Mouse (Mus musculus): ENCODE data around the gene 9130230L23Rik.
"Not testable (repeated sequence)": the region's sequence is repeated elsewhere in the genome, so short reads cannot be mapped to it uniquely, and the experiment has no call there.

Gene 9130230L23Rik

GRCm38 (mm10) chr5:66005041-66005678 lies 1.1 kb upstream of the 9130230L23Rik start:
- DNase-seq (ENCODE audit: low read depth, low spot score), result no peak

DNA sequence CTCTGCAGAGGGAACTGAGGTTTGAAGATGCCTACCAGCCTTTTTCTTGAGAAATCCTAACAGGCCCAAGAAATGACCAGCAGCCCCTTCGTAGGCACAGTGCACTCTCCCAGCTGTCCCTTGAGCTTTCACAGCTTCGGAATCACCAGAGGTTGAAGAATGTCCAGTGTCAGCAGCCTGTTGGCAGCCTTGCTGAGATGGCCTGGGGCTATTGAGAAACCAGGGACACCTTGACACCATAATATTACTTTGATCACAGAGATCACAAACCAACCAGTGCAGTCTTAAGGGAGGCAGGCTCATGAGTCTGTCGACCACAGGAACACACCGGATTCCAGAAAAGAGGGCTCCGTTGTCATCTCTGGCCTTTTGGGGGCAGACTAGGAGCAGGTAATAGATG lies 2.9 kb downstream of the 9130230L23Rik start:
- no peak for DNase-seq (ENCODE audit: low read depth, low spot score)

DNA sequence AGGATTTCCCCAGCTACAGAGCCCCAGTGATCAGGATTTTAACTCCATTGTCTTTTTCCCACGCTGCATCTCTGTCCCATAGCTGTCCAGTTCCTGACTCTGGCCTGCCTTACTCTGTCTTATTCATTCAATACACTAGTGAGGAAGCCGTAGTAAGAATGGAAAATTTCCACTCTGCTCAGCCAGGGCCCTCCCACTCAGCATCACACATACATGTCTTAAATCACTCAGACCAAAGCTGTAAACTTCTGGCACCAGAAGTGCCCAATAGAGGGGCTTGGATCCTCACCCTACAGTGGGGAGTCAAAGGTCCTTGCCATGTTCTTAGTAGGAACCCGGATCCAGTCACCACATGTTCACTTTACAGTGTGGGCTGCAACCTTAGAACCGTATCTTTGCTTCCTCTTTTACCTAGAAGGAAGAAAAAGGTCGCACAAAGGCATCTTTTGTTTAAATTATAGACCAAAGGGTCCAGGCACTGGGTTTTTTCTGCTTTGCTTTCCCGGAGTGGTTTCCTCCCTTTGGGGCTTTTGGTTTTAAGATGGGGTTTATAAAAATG lies 3.4 kb downstream of the 9130230L23Rik start:
- no peak for DNase-seq (ENCODE audit: low read depth, low spot score)

GRCm38 (mm10) chr5:66000074-66000473 lies 4.0 kb downstream of the 9130230L23Rik start:
- peak; percentile 27 for DNase-seq (ENCODE audit: low read depth, low spot score)

GRCm38 (mm10) chr5:65999106-65999505 lies 5.0 kb downstream of the 9130230L23Rik start:
- no peak for DNase-seq (ENCODE audit: low read depth, low spot score)

DNA sequence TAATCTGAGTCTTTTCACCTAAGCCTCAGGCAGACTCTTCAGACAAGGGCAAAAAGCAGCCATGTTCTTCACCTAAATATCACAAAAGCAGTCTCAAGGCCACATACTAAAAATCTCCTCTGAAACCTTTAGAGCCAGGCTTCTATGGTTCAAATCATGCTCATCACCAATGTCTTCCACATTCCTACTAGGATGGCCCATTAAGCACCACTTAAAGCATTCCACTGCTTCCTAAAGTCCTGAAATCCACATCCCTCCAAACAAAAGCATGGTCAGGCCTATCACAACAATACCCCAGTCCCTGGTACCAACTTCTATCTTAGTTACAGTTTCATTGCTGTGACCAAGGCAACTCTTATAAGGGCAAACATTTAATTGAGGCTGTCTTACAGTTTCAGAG lies 6.3 kb downstream of the 9130230L23Rik start:
- no peak for DNase-seq (ENCODE audit: low read depth, low spot score)

- DNase-seq (ENCODE audit: low read depth, low spot score), result no peak
Observed at GRCm38 (mm10) chr5:65994643-65995042, 9.4 kb downstream of the 9130230L23Rik start.

- no peak for DNase-seq (ENCODE audit: low read depth, low spot score)
Observed at GRCm38 (mm10) chr5:65991191-65991590, 12.9 kb downstream of the 9130230L23Rik start.

- not testable (repeated sequence) for DNase-seq (ENCODE audit: low read depth, low spot score)
Observed at GRCm38 (mm10) chr5:65987004-65987403, 17.1 kb downstream of the 9130230L23Rik start.

- no peak for DNase-seq (ENCODE audit: low read depth, low spot score)
Observed at GRCm38 (mm10) chr5:65986426-65986825, 17.7 kb downstream of the 9130230L23Rik start.

DNA sequence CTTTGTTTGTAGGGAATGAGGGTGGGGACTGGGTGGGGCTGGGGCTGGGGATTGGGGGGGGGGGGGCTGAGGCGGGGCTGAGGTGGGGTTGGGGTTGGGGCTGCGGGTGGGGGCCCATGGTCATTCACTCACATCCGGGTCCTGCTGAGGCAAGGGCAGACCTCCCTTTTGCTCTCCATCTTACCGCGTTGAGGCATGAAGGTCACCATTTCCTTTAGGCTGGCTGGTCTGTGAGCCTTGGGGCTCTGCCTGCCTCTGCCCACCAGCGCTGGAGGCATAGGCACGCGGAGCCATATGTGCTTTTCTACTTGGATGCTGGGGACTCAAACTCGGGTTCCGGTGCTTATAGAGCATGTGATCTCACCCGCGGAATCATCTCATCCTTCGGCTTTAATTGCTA lies 28.4 kb downstream of the 9130230L23Rik start:
- DNase-seq (ENCODE audit: low read depth, low spot score), result no peak

- no peak for DNase-seq (ENCODE audit: low read depth, low spot score)
Observed at GRCm38 (mm10) chr5:65973189-65973588, 30.9 kb downstream of the 9130230L23Rik start.

- no peak for DNase-seq (ENCODE audit: low read depth, low spot score)
Observed at GRCm38 (mm10) chr5:65968004-65968403, 36.1 kb downstream of the 9130230L23Rik start.

DNA sequence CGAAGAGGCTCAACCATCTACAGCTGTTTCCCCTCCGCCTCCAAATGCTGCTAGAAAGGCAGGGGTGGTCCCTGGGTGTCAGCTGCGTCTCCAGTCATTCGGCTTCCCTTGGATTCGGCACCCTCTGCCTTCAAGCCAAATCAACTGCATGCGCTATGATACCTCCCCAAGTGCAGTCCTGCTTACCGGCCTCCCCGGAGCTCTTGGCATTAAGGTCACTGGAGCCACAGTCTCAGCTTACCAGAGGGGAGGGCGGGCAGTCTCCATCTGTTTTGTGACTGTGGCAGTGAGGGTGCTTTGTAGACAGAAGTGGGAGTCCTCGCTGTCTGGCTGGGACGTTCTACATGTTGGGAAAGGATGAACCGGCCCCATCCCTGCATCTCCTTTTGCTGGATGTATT lies 37.0 kb downstream of the 9130230L23Rik start:
- DNase-seq (ENCODE audit: low read depth, low spot score), result no peak

- peak; percentile 37 for DNase-seq (ENCODE audit: low read depth, low spot score)
Observed at GRCm38 (mm10) chr5:65965771-65966279, 38.3 kb downstream of the 9130230L23Rik start.

DNA sequence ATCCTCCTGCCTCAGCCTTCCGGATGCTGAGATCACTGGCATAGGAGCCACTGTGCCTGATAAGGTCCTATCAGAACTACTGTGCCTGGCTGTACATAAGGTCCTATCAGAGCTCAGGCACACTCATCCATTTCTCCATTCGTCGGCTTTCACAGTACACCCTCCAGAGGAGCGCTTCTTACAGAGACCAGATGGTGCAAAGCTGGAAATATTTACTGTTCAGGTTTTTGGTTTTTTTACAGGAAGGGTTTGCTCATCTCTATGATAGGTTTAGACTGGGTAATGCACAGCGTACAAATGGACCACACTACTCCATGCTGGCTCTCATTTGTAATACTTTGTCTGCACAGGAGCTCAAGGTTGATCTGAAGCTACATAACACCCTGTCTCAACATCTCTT lies 40.8 kb downstream of the 9130230L23Rik start:
- no peak for DNase-seq (ENCODE audit: low read depth, low spot score)

- peak; percentile 65 for DNase-seq (ENCODE audit: low read depth, low spot score)
Observed at GRCm38 (mm10) chr5:65960597-65960950, 43.5 kb downstream of the 9130230L23Rik start.

DNA sequence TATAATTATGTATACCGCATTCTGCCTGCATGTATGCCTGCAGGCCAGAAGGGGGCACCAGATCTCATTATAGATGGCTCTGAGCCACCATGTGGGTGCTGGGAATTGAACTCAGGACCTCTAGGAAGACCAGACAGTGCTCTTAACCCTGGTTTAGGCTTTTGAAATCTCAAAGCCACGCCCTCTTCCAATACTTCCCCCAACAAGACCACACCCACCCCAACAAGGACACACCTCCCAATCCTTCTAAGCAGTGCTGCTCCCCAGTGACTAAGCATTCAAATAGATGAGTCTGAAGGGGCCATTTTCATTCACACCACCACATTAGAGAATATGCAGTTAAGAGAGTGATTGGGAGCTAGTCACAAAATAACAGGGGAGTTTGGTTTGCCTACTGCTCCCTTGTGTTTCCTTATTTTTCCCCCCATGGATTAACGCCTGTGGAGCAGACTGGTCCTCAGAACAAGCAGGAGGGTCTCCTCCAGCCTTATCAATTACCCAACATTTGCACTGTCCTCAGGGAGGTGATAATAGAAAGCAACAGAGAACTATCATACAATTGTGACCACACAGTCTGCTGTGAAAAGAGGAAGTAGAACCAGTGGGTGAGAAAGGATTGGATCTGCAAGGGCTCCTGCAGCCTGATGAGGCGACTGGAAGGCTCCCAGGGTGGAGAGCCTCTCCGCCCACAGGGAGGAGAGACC lies 44.0 kb downstream of the 9130230L23Rik start:
- DNase-seq (ENCODE audit: low read depth, low spot score), result no peak

DNA sequence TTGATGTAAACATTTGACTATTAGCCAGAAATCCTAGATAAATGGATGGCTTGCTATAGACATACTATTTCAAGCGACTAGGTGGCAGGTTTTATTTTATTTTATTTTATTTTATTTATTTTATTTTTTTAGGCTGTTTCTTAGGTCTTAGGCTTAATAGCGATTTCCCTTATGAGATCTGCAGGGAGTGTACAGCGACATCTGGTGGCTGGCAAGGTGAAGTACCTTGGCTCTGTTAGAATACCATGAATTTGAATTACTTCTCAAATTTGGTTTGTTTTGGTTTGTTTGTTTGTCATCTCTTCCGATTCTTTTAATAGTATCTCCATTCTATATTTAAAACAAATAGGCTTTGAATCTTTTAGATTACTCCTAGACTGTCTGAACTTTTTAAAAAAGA lies 45.5 kb downstream of the 9130230L23Rik start:
- DNase-seq (ENCODE audit: low read depth, low spot score), result peak; percentile 34

DNA sequence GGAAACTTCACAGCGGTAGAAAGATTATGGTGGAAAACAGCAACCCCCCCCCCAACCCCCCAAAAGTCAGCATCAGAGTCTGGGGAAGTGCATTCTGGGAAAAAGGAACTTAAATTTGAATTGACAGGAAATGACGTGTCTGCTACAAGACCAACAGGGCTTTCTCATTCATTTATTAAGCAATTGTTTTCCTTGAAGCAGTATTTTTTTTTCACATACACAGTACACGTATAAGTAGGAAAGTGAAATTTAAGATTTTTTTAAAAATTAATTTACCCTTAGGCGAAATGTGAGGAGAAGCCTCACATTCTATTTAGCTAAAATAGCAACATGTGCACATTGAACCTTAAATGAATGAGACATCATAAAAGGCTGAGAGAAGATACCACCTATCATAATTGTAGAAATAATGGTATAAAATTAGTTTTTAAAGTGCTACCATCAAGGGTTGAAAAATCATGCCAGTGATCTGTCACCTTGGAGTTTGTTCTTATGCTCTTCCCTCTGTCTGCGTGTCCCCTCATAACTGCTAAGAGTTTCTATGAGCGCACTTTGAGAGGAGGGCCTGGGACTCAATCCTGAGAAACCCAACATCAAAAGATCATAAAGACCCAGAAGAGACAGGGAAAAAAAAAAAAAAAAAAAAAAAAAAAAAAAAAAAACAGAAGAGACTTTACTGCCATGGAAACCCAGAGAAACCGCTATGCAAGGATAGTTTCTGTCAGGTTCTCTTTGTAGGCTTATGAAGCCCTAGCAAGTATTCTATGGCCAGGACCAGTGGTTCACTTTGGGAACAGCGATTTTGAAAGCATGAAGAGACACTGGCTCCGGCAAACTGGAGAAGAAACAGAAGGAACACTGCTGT lies 47.7 kb downstream of the 9130230L23Rik start:
- no peak for DNase-seq (ENCODE audit: low read depth, low spot score)

GRCm38 (mm10) chr5:65955343-65956143 lies 48.5 kb downstream of the 9130230L23Rik start:
- peak; percentile 55 for DNase-seq (ENCODE audit: low read depth, low spot score)
